Mouse (Mus musculus) ES-E14 (cell line): ENCODE measurements around the gene Smim24.

Experiments
- CHD2 ChIP-seq: IDR thresholded peaks from 2 replicates; pipeline ENCODE4 v1.6.1; 2014; ENCODE audit warnings: mild to moderate bottlenecking, low read depth, low read length, inconsistent platforms
- HCFC1 ChIP-seq: IDR thresholded peaks from 2 replicates; pipeline ENCODE4 v1.6.1; 2012; ENCODE audit warnings: low read length, inconsistent platforms, borderline replicate concordance; ENCODE audit not compliant: insufficient read depth
- MAFK ChIP-seq: IDR thresholded peaks from 2 replicates; pipeline ENCODE4 v1.6.1; 2014; ENCODE audit warnings: mild to moderate bottlenecking, low read depth, low read length, inconsistent platforms; ENCODE audit not compliant: insufficient read depth
- ZC3H11A ChIP-seq: IDR thresholded peaks from 2 replicates; pipeline ENCODE4 v1.6.1; 2012; ENCODE audit warnings: low read depth, mild to moderate bottlenecking, inconsistent platforms, low read length, borderline replicate concordance

DNA sequence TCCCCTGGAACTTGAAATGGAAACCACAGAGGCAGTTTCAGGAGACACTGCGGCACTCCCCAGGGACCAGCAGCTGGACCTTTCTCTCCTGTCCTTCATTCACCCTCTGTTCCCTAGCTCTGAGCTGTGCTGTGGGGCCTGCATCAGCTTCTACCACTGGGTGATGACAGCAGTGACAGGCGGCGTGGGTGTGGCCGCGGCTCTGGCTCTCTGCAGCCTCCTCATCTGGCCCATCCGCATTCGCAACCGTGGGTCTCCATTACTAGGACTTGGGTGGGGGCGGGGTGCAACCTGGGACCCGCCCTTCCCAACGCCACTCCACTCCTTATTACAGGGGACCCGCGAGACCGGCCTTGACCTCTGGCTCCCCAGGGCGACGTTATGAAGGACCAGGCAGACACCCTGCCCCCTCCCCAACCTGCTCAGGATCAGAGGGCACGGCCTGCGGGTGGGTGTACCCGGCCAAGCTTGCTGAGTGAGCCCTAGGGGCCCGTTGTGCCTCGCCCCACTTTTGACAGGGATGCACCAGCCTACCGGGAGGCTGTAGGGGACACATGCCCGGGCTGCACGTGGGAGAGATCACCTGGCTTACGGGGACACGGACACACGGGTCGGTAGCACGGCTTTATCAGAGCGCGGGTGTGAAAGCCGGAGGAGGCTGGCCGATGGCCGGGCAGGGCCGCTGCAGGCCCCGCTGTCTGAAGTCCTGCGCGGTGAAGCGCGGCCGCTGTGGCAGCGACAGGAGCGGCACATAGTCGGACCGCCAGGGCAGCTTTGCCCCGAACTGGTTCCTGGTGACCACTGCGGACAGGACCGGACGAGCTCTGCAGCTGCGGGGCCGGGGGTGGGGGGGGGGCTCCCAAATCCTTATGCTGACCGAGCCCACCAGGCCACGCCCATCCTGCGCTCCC, 29.2 kb upstream of the Smim24 start:
- TF ChIP-seq CHD2: no peak
- no peak for TF ChIP-seq ZC3H11A
- TF ChIP-seq HCFC1: no peak; the same call in 1 of the 2 replicates
- TF ChIP-seq MAFK: no peak
